8 mouse cellular contexts compared by ENCODE assay signal in genomic region chr10:128584386-128584785, GRCm38 (mm10). TPM values are rescaled to one million over a fixed set of nuclear protein-coding genes. Genes with fewer than 3 reads are reported as not detected.
DNase-seq lines count a peak whose midpoint lies in the region; ATAC-seq and TF ChIP-seq lines count a peak whose summit lies in the region.
"Had no signal": no experiment of that assay in that cellular context is flagged by ENCODE, and none has a peak within 500 bp of the region (broad histone marks: within the 10 kb centered on the region; RNA-seq: fewer than 3 reads in every experiment).

No protein-coding gene starts in this region.

- WGBS in forebrain, postnatal 0 days = 8% methylated on average over 4 of the region's 4 CpGs
- WGBS in cerebellum, adult 2 months = 17% methylated on average over 4 of the region's 4 CpGs

- H3K4me1 ChIP-seq in CH12.LX (ENCODE audit: control insufficient read depth in 1 of 2, insufficient read depth in 2 of 2) (peaks cover 0 to 25% of the 10 kb centered on the region in 2 experiments; a peak in 2 of 4 replicates), ES-E14 (ENCODE audit: control insufficient read depth in 2 of 2, insufficient read depth in 2 of 2, low read length in 2 of 2, poor library complexity in 1 of 2) (peaks cover 7 to 36% of the 10 kb centered on the region in 2 experiments)
- H3K4me1 ChIP-seq in forebrain, postnatal 0 days (ENCODE audit: insufficient read depth) = no peaks in the 10 kb centered on the region
- H3K4me1 ChIP-seq in cerebellum, adult 2 months (ENCODE audit: control insufficient read depth, insufficient read depth, low read length) = peaks cover 3% of the 10 kb centered on the region; the same call in 1 of the 2 replicates

- peaks cover 68% of the 10 kb centered on the region for H3K27me3 ChIP-seq in CH12.LX (replicated peaks)
- peaks cover 17% of the 10 kb centered on the region for H3K27me3 ChIP-seq in forebrain, postnatal 0 days (ENCODE audit: insufficient read depth, low read length)
- H3K27me3 ChIP-seq in cerebellum, adult 2 months (ENCODE audit: control insufficient read depth, insufficient read depth, low read length) = 0 out of 2 replicates have a peak, but pooled peaks cover under 1% of the 10 kb centered on the region

- H3K4me2 ChIP-seq in CH12.LX (ENCODE audit: insufficient read depth, low read depth, poor library complexity, severe bottlenecking) = no peak overlapping the region
- no peak overlapping the region for H3K4me2 ChIP-seq in forebrain, postnatal 0 days (ENCODE audit: low read depth)
- H3K4me2 ChIP-seq: embryonic facial prominence, embryonic 12.5 days had no signal

- no peak for TF ChIP-seq RAD21 in CH12.LX (IDR thresholded peaks at IDR 0.05; ENCODE audit: low read depth, low read length)

- TF ChIP-seq POLR2A in CH12.LX (IDR thresholded peaks at IDR 0.05; ENCODE audit: low read depth, low read length) = no peak
- no peak for TF ChIP-seq POLR2A in cerebellum, adult 2 months (IDR thresholded peaks at IDR 0.05; ENCODE audit: borderline replicate concordance, insufficient read depth, low read length)

- in situ Hi-C loops in CH12.LX (cut with MboI; ENCODE audit: low pct_ligation_motif_present, low pct_unique_long_range_greater_than_20kb, low sequenced_read_pairs) (no loop called here), ES-E14 (cut with MboI; ENCODE audit: low sequenced_read_pairs in 2 of 2, unreplicated experiment in 2 of 2) (no loop called here)

- H3K79me2 ChIP-seq in CH12.LX (replicated peaks; ENCODE audit: control insufficient read depth, extremely low read depth, insufficient read depth, poor library complexity, severe bottlenecking) = no peaks in the 10 kb centered on the region

- no peak for ATAC-seq in forebrain, postnatal 0 days

- H3K4me3 ChIP-seq in CH12.LX (replicated peaks in 1 of 3; ENCODE audit: low read depth in 2 of 3, low read length in 2 of 3, poor library complexity in 1 of 3) = no peak overlapping the region
- peak overlapping the region; percentile 13 to 66 for H3K4me3 ChIP-seq in ES-E14 (ENCODE audit: insufficient read depth in 1 of 2, low read depth in 1 of 2, low read length in 2 of 2, poor library complexity in 1 of 2, severe bottlenecking in 1 of 2)
- H3K4me3 ChIP-seq in forebrain, postnatal 0 days (ENCODE audit: low read depth, low read length) = no peak overlapping the region
- H3K4me3 ChIP-seq in cerebellum, adult 2 months (replicated peaks; ENCODE audit: insufficient read depth, low read depth, low read length) = no peak overlapping the region

- TF ChIP-seq CTCF in CH12.LX (conservative IDR thresholded peaks at IDR 0.05 in 1 of 2, IDR thresholded peaks at IDR 0.05 in 1 of 2; ENCODE audit: low read depth in 2 of 2, low read length in 2 of 2) = no peak
- TF ChIP-seq CTCF in forebrain, postnatal 0 days (IDR thresholded peaks at IDR 0.05; ENCODE audit: low read depth) = no peak
- TF ChIP-seq CTCF in cerebellum, adult 2 months (IDR thresholded peaks at IDR 0.05; ENCODE audit: borderline replicate concordance, insufficient read depth, low read depth, low read length) = no peak

- no peaks in the 10 kb centered on the region for H3K9me3 ChIP-seq in CH12.LX (replicated peaks; ENCODE audit: low read length)
- no peaks in the 10 kb centered on the region for H3K9me3 ChIP-seq in ES-E14 (ENCODE audit: control insufficient read depth, insufficient read depth, low read depth, low read length)
- H3K9me3 ChIP-seq in forebrain, postnatal 0 days (ENCODE audit: low read length) = no peaks in the 10 kb centered on the region
- H3K9me3 ChIP-seq: embryonic facial prominence, embryonic 12.5 days had no signal

- no peak for DNase-seq in CH12.LX (ENCODE audit: extremely low read depth)
- DNase-seq in ES-E14 (ENCODE audit: low read depth, low spot score) = peak; percentile 91
- DNase-seq in kidney, adult 18-20 months = peak; percentile 65
- DNase-seq in lung, postnatal 25 days (ENCODE audit: low spot score) = peak; percentile 90
- DNase-seq in forebrain, postnatal 0 days = no peak
- DNase-seq in adrenal gland, adult 18-20 months (ENCODE audit: low spot score in 2 of 2) = no peak
- no peak for DNase-seq in cerebellum, adult 2 months

- H3K27ac ChIP-seq in CH12.LX (ENCODE audit: insufficient read depth, low read depth) = no peak overlapping the region
- peak overlapping the region; percentile 55; the same call in 1 of the 2 replicates for H3K27ac ChIP-seq in ES-E14 (ENCODE audit: insufficient read depth, low read depth, low read length, poor library complexity, severe bottlenecking)
- H3K27ac ChIP-seq in forebrain, postnatal 0 days (ENCODE audit: low read depth, low read length) = no peak overlapping the region
- H3K27ac ChIP-seq in cerebellum, adult 2 months (ENCODE audit: insufficient read depth, low read length) = no peak overlapping the region
- H3K27ac ChIP-seq: embryonic facial prominence, embryonic 12.5 days had no signal

- dilution Hi-C loops in CH12.LX (cut with MboI; ENCODE audit: extremely low pct_ligation_motif_present, extremely low pct_unique_long_range_greater_than_20kb, low sequenced_read_pairs) = no loop called here

- H3K9ac ChIP-seq in CH12.LX (ENCODE audit: insufficient read depth, low read depth) (no peak overlapping the region), ES-E14 (ENCODE audit: insufficient read depth, low read depth, low read length, poor library complexity, severe bottlenecking) (peak overlapping the region; percentile 26; the same call in 1 of the 2 replicates)
- no peak overlapping the region for H3K9ac ChIP-seq in forebrain, postnatal 0 days
- H3K9ac ChIP-seq: embryonic facial prominence, embryonic 12.5 days had no signal

- no peak for TF ChIP-seq EP300 in CH12.LX (IDR thresholded peaks at IDR 0.05; ENCODE audit: low read length)

- H3K36me3 ChIP-seq in CH12.LX (replicated peaks in 1 of 2; ENCODE audit: control insufficient read depth in 1 of 2, insufficient read depth in 1 of 2, low read length in 1 of 2) = no peaks in the 10 kb centered on the region
- peaks cover 10% of the 10 kb centered on the region; the same call in 1 of the 2 replicates for H3K36me3 ChIP-seq in ES-E14 (ENCODE audit: control insufficient read depth, insufficient read depth, low read length, poor library complexity, severe bottlenecking)
- H3K36me3 ChIP-seq in forebrain, postnatal 0 days (ENCODE audit: insufficient read depth) = no peaks in the 10 kb centered on the region

TF ChIP-seq in CH12.LX, 34 proteins besides CTCF, POLR2A, EP300 and RAD21:
- TF ChIP-seq ZNF384 (IDR thresholded peaks at IDR 0.05; ENCODE audit: low read depth, low read length) = peak; percentile 60
- TF ChIP-seq POLR2AphosphoS2 (IDR thresholded peaks at IDR 0.05; ENCODE audit: low read depth, low read length) = no peak

TF ChIP-seq in ES-E14, 5 proteins besides CTCF, POLR2A, EP300 and RAD21:
- TF ChIP-seq HCFC1 (IDR thresholded peaks at IDR 0.05; ENCODE audit: borderline replicate concordance, insufficient read depth, low read length) (peak; percentile 52; the same call in 1 of the 2 replicates), ZC3H11A (IDR thresholded peaks at IDR 0.05; ENCODE audit: borderline replicate concordance, low read depth, low read length) (no peak), CHD2 (IDR thresholded peaks at IDR 0.05; ENCODE audit: low read depth, low read length) (peak; percentile 76), ZNF384 (IDR thresholded peaks at IDR 0.05; ENCODE audit: low read depth, low read length) (peak; percentile 95), MAFK (IDR thresholded peaks at IDR 0.05; ENCODE audit: insufficient read depth, low read depth, low read length) (no peak)
TF ChIP-seq in ES-E14: peak in this region for 3.

RNA-seq across cellular contexts. Expression of gene Erbb3, which starts 5.1 kb away (rescaled TPM):
- total RNA-seq in CH12.LX (2012; rRNA removed) = 12.6 and 13.2 TPM in 2 replicates
- total RNA-seq in CH12.LX (2014; rRNA removed) = 11.3 and 13.0 TPM in 2 replicates
- 7.4 and 7.7 TPM in 2 replicates for polyA plus RNA-seq in CH12.LX (2012; ENCODE audit: insufficient read length, low read depth)
- total RNA-seq in ES-E14 (2012; rRNA removed) = 24.9 and 30.3 TPM in 2 replicates
- total RNA-seq in forebrain, postnatal 0 days (2014; rRNA removed) = 1.3 and 1.4 TPM in 2 replicates
- 0.41 and 0.68 TPM in 2 replicates for polyA plus RNA-seq in forebrain, postnatal 0 days (2015; fragmentation: Nextera tagmentation; extraction: Ambion mirVana)
- 1 to 10 TPM; 2.6 to 4.0 TPM for total RNA-seq in adrenal gland, adult 18-20 months (2021)
- 9.4 and 11.1 TPM in 2 replicates for polyA plus RNA-seq in cerebellum, adult 2 months (2012; rRNA removed)

RNA-seq across cellular contexts. Expression of gene Pa2g4, which starts 18.6 kb away (rescaled TPM):
- total RNA-seq in CH12.LX (2012; rRNA removed) (133 and 166 TPM in 2 replicates), CH12.LX (2014; rRNA removed) (126 and 129 TPM in 2 replicates), ES-E14 (2012; rRNA removed) (127 and 170 TPM in 2 replicates)
- polyA plus RNA-seq in CH12.LX (2012; ENCODE audit: insufficient read length, low read depth) = 550 and 650 TPM in 2 replicates
- 119 and 122 TPM in 2 replicates for total RNA-seq in forebrain, postnatal 0 days (2014; rRNA removed)
- polyA plus RNA-seq in forebrain, postnatal 0 days (2015; fragmentation: Nextera tagmentation; extraction: Ambion mirVana) = 128 and 135 TPM in 2 replicates
- 10 to 100 TPM; 72.6 to 85.2 TPM for total RNA-seq in adrenal gland, adult 18-20 months (2021)
- 69.2 and 73.5 TPM in 2 replicates for polyA plus RNA-seq in cerebellum, adult 2 months (2012; rRNA removed)

RNA-seq across cellular contexts. Expression of gene Rpl41, which starts 35.3 kb away (rescaled TPM):
- 7,686 and 8,549 TPM in 2 replicates for total RNA-seq in CH12.LX (2012; rRNA removed)
- total RNA-seq in CH12.LX (2014; rRNA removed) = 2,395 and 2,709 TPM in 2 replicates
- 6,293 and 8,065 TPM in 2 replicates for polyA plus RNA-seq in CH12.LX (2012; ENCODE audit: insufficient read length, low read depth)
- total RNA-seq in ES-E14 (2012; rRNA removed) = 5,552 and 6,346 TPM in 2 replicates
- 877 and 1,605 TPM in 2 replicates for total RNA-seq in forebrain, postnatal 0 days (2014; rRNA removed)
- polyA plus RNA-seq in forebrain, postnatal 0 days (2015; fragmentation: Nextera tagmentation; extraction: Ambion mirVana) = 2,439 and 3,234 TPM in 2 replicates
- total RNA-seq in adrenal gland, adult 18-20 months (2021) = 1,000 to 10,000 TPM; 2,692 to 2,714 TPM
- 1,271 and 1,490 TPM in 2 replicates for polyA plus RNA-seq in cerebellum, adult 2 months (2012; rRNA removed)

RNA-seq across cellular contexts. Expression of gene Zc3h10, which starts 36.8 kb away (rescaled TPM):
- total RNA-seq in CH12.LX (2012; rRNA removed) = 19.9 and 20.9 TPM in 2 replicates
- total RNA-seq in CH12.LX (2014; rRNA removed) = 16.2 TPM in 2 replicates
- polyA plus RNA-seq in CH12.LX (2012; ENCODE audit: insufficient read length, low read depth) = 14.4 and 14.6 TPM in 2 replicates
- 18.8 and 19.5 TPM in 2 replicates for total RNA-seq in ES-E14 (2012; rRNA removed)
- total RNA-seq in forebrain, postnatal 0 days (2014; rRNA removed) = 15.0 and 20.6 TPM in 2 replicates
- 12.7 and 12.8 TPM in 2 replicates for polyA plus RNA-seq in forebrain, postnatal 0 days (2015; fragmentation: Nextera tagmentation; extraction: Ambion mirVana)
- 10 to 100 TPM; 14.5 TPM for total RNA-seq in adrenal gland, adult 18-20 months (2021)
- polyA plus RNA-seq in cerebellum, adult 2 months (2012; rRNA removed) = 15.4 and 18.7 TPM in 2 replicates

RNA-seq across cellular contexts. Expression of gene Rps26, which starts 42.2 kb away (rescaled TPM):
- total RNA-seq in CH12.LX (2012; rRNA removed) = 2,580 and 2,987 TPM in 2 replicates
- 1,667 and 1,906 TPM in 2 replicates for total RNA-seq in CH12.LX (2014; rRNA removed)
- polyA plus RNA-seq in CH12.LX (2012; ENCODE audit: insufficient read length, low read depth) = 2,220 and 2,250 TPM in 2 replicates
- 1,660 and 1,982 TPM in 2 replicates for total RNA-seq in ES-E14 (2012; rRNA removed)
- total RNA-seq in forebrain, postnatal 0 days (2014; rRNA removed) = 859 and 1,363 TPM in 2 replicates
- 436 and 640 TPM in 2 replicates for polyA plus RNA-seq in forebrain, postnatal 0 days (2015; fragmentation: Nextera tagmentation; extraction: Ambion mirVana)
- 100 to 1,000 TPM; 564 to 729 TPM for total RNA-seq in adrenal gland, adult 18-20 months (2021)
- polyA plus RNA-seq in cerebellum, adult 2 months (2012; rRNA removed) = 303 and 334 TPM in 2 replicates

Comparison
In these comparisons a context has a peak if more than half of its experiments do, and no peak if none do; other contexts are left out.
1. DNase-seq: peak in ES-E14 (single experiment), kidney, adult 18-20 months (single experiment) and lung, postnatal 25 days (single experiment); none in CH12.LX (single experiment), forebrain, postnatal 0 days (single experiment), adrenal gland, adult 18-20 months (0 of 2) and cerebellum, adult 2 months (0 of 2).
2. H3K4me3 ChIP-seq: peak in ES-E14 (2 of 2); none in CH12.LX (0 of 3), forebrain, postnatal 0 days (single experiment) and cerebellum, adult 2 months (single experiment).